Mouse (Mus musculus) kidney, embryonic 15.5 days (tissue): ENCODE results near the gene Samhd1. TPM values are rescaled to one million over a fixed set of nuclear protein-coding genes. Genes with fewer than 3 reads are reported as not detected.

Source experiments
- ATAC-seq: fragments of 200-750 bp; cut with Nextera tagmentation; replicated peaks from 2 replicates; pipeline ENCODE4 v1.8.0; 2017; ENCODE audit warnings: moderate TSS enrichment; ENCODE audit not compliant: low FRiP score
- H3K27ac ChIP-seq: fragments of 300-500 bp; sonication (generic); 2 replicates; pipeline ENCODE4 v1.5.1; 2015; ENCODE audit warnings: mild to moderate bottlenecking, inconsistent platforms
- H3K27me3 ChIP-seq: fragments of 300-500 bp; sonication (generic); 2 replicates; pipeline ENCODE4 v1.6.1; 2015; ENCODE audit warnings: inconsistent platforms
- H3K36me3 ChIP-seq: fragments of 300-500 bp; sonication (generic); 2 replicates; pipeline ENCODE4 v1.6.1; 2015; ENCODE audit warnings: inconsistent platforms
- H3K4me1 ChIP-seq: fragments of 300-500 bp; sonication (generic); 2 replicates; pipeline ENCODE4 v1.6.1; 2015; ENCODE audit warnings: inconsistent platforms
- H3K4me2 ChIP-seq: fragments of 300-500 bp; sonication (generic); 2 replicates; pipeline ENCODE4 v1.6.1; 2015; ENCODE audit warnings: moderate library complexity, mild to moderate bottlenecking, inconsistent platforms
- H3K4me3 ChIP-seq: fragments of 300-500 bp; sonication (generic); replicated peaks from 2 replicates; pipeline ENCODE4 v1.5.1; 2015; ENCODE audit warnings: mild to moderate bottlenecking, inconsistent platforms
- H3K9ac ChIP-seq: fragments of 300-500 bp; sonication (generic); 2 replicates; pipeline ENCODE4 v1.6.1; 2015; ENCODE audit warnings: mild to moderate bottlenecking, inconsistent platforms
- H3K9me3 ChIP-seq: fragments of 300-500 bp; sonication (generic); replicated peaks from 2 replicates; pipeline ENCODE4 v1.6.1; 2016; ENCODE audit warnings: inconsistent platforms
- WGBS: fragments of 180-500 bp; shearing (Covaris S2); methylation state at CpG from one replicate; pipeline ENCODE4 v1.1.7; 2015; ENCODE audit warnings: mixed read lengths; 5-methylcytosine and 5-hydroxymethylcytosine counted together
- polyA plus RNA-seq: library from polyadenylated mRNA; unstranded; fragments of >200 nt; fragmentation: Nextera tagmentation; extraction: Ambion mirVana; gene quantifications from 2 replicates; pipeline ENCODE4 v1.2.1, GENCODE M21; 2015

The Samhd1 gene
- polyA plus RNA-seq, 1 experiment from 2014 or later, result 27.2 TPM

DNA sequence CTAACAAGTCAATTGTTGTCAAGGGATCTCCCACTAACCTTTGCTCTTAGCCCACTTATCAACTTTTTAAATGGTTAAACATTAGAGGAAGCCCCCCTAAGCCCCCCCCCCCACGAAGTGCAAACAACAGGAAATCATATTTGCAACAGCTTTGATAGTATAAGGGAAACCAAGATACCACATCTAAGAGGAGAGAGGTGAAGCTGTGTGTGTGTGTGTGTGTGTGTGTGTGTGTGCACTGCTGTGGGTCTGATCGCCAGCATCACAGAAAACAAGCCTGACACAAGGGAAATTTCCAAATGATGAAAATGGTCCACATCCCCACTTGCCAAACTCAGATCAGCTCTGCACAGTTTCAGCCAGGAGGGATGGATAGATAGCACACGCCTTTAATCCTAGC lies 16.0 kb downstream of the Samhd1 start:
- Histone ChIP-seq H3K9ac (no peak overlapping the region), H3K9me3 (no peaks in the 10 kb centered on the region)
- ATAC-seq, result no peak

GRCm38 (mm10) chr2:157118556-157118955 lies 16.5 kb downstream of the Samhd1 start:
- Histone ChIP-seq H3K4me1 (no peaks in the 10 kb centered on the region), H3K4me2 (no peak overlapping the region), H3K9me3 (no peaks in the 10 kb centered on the region), H3K9ac (no peak overlapping the region), H3K27me3 (no peaks in the 10 kb centered on the region), H3K36me3 (peaks cover 63% of the 10 kb centered on the region), H3K4me3 (no peak overlapping the region), H3K27ac (no peak overlapping the region)
- ATAC-seq, result no peak
- 81% methylated on average over 4 of the region's 4 CpGs for WGBS

More for the DNA sequence above, 16.0 kb downstream of the Samhd1 start:
- Histone ChIP-seq H3K4me3 (no peak overlapping the region), H3K36me3 (peaks cover 57% of the 10 kb centered on the region), H3K4me1 (no peaks in the 10 kb centered on the region), H3K27ac (no peak overlapping the region), H3K27me3 (no peaks in the 10 kb centered on the region), H3K4me2 (no peak overlapping the region)
- WGBS, result 76% methylated on average over 3 of the region's 3 CpGs

DNA sequence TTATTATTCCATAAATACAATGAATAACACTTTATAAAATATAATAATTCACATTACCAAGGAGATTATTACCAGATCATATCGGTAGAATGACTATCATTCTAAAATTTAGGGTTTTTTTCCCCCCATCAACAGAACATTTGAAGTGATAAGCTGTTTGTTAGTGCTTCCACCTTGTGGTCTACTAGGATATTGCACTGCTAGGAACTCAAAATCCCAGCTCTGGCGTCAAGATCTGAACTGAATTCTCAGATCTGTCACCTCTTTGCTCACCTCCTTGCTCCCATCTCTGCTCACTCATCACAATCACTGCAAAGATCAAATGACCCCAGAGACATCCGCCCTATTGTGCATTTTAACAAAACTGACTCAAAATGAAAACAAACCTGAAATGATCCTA lies 18.1 kb downstream of the Samhd1 start:
- Histone ChIP-seq H3K9me3 (no peaks in the 10 kb centered on the region), H3K4me1 (no peaks in the 10 kb centered on the region), H3K27ac (no peak overlapping the region), H3K9ac (no peak overlapping the region), H3K27me3 (no peaks in the 10 kb centered on the region), H3K4me3 (no peak overlapping the region), H3K36me3 (peaks cover 66% of the 10 kb centered on the region), H3K4me2 (no peak overlapping the region)
- ATAC-seq, result no peak
- WGBS, result 23% methylated on average over 3 of the region's 3 CpGs

DNA sequence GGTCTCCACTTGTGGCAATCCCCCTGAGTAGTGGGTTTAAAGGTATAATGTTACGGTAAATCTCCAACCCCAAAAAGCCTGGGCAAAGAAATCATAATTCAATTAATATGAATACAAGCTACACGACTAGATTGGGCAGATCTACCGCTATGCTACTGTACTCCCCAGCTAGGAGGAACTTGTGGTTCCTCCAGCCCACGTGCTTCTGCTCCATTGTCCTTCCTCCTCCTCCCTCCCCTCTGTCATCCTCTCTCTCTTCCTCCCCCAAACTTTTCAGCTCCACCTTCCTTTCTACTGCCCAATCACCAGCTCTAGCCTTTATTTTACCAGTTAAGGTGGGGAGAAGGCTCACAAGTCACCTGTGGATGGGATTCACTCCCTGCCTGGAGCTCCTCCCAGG lies 26.8 kb downstream of the Samhd1 start:
- H3K9ac ChIP-seq, result no peak overlapping the region
- H3K4me1 ChIP-seq, result no peaks in the 10 kb centered on the region
- H3K36me3 ChIP-seq, result peaks cover 79% of the 10 kb centered on the region
- no peak for ATAC-seq
- no peak overlapping the region for H3K4me3 ChIP-seq
- no peaks in the 10 kb centered on the region for H3K27me3 ChIP-seq
- H3K27ac ChIP-seq, result no peak overlapping the region
- no peaks in the 10 kb centered on the region for H3K9me3 ChIP-seq
- 91% methylated on average over 4 of the region's 4 CpGs for WGBS
- no peak overlapping the region for H3K4me2 ChIP-seq

- 70% methylated on average over 8 of the region's 8 CpGs for WGBS
- no peak overlapping the region for H3K4me3 ChIP-seq
- no peaks in the 10 kb centered on the region for H3K9me3 ChIP-seq
- no peaks in the 10 kb centered on the region for H3K27me3 ChIP-seq
- H3K9ac ChIP-seq, result no peak overlapping the region
- no peak overlapping the region for H3K4me2 ChIP-seq
- H3K27ac ChIP-seq, result peak overlapping the region; percentile 60
- 0 out of 2 replicates have a peak, but pooled peaks have one; percentile 62 for ATAC-seq
- H3K36me3 ChIP-seq, result peaks cover 66% of the 10 kb centered on the region
- H3K4me1 ChIP-seq, result peaks cover 11% of the 10 kb centered on the region; the same call in 1 of the 2 replicates
Measured at GRCm38 (mm10) chr2:157104454-157104853, 30.6 kb downstream of the Samhd1 start.

GRCm38 (mm10) chr2:157102256-157102655 lies 32.8 kb downstream of the Samhd1 start:
- Histone ChIP-seq H3K36me3 (peaks cover 64% of the 10 kb centered on the region), H3K4me3 (no peak overlapping the region), H3K9ac (no peak overlapping the region), H3K4me1 (peaks cover 11% of the 10 kb centered on the region; the same call in 1 of the 2 replicates), H3K9me3 (no peaks in the 10 kb centered on the region), H3K27me3 (no peaks in the 10 kb centered on the region), H3K27ac (no peak overlapping the region), H3K4me2 (no peak overlapping the region)
- 75% methylated on average over 2 of the region's 2 CpGs for WGBS
- ATAC-seq, result no peak

DNA sequence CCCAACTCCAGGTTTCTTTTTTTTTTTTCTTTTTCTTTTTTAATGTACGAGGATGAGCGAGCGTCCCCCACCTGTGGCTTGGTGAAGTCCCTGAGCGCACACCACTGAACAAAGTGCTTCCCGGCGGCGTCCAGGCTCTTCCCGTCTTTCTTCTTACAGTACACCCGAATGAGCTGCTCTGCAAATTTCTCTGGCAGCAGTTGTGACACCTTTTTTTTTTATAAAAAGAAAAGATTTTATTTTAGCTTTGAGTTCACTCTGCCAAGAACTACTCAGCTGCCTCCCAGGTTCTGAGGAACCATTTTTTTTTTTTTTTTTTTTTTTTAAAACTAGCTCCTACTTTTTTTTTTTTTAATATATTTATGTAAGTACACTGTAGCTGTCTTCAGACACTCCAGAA lies 33.4 kb downstream of the Samhd1 start:
- Histone ChIP-seq H3K4me3 (no peak overlapping the region), H3K4me1 (peaks cover 11% of the 10 kb centered on the region; the same call in 1 of the 2 replicates), H3K4me2 (no peak overlapping the region), H3K36me3 (peaks cover 58% of the 10 kb centered on the region), H3K9me3 (no peaks in the 10 kb centered on the region), H3K27me3 (no peaks in the 10 kb centered on the region), H3K9ac (no peak overlapping the region), H3K27ac (no peak overlapping the region)
- ATAC-seq, result no peak
- 95% methylated on average over 9 of the region's 9 CpGs for WGBS

DNA sequence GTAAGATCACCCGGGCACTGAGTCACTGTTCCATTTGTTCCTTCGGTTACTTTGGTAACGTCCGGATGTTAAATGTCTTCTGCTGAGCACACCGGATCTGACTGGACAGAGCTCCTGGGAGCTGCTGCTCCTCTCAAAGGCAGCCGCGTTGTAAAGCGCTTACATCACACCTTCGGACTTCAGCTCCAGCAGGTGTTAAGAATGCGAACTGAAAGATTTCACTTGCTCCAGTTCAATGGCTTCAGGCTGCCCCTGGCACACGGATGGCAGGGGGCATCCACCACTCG lies 34.8 kb downstream of the Samhd1 start:
- Histone ChIP-seq H3K4me2 (no peak overlapping the region), H3K27ac (peak overlapping the region; percentile 28), H3K27me3 (no peaks in the 10 kb centered on the region), H3K9me3 (no peaks in the 10 kb centered on the region), H3K4me3 (no peak overlapping the region), H3K36me3 (peaks cover 46% of the 10 kb centered on the region), H3K9ac (no peak overlapping the region), H3K4me1 (peaks cover 11% of the 10 kb centered on the region; the same call in 1 of the 2 replicates)
- WGBS, result 32% methylated on average over 12 of the region's 12 CpGs
- ATAC-seq, result peak; percentile 43; the same call in 1 of the 2 replicates

- 42% methylated on average over 12 of the region's 12 CpGs for WGBS
- Histone ChIP-seq H3K4me2 (no peak overlapping the region), H3K27me3 (no peaks in the 10 kb centered on the region), H3K9me3 (no peaks in the 10 kb centered on the region), H3K36me3 (peaks cover 42% of the 10 kb centered on the region), H3K27ac (peak overlapping the region; percentile 28; the same call in 1 of the 2 replicates), H3K4me3 (no peak overlapping the region), H3K4me1 (peaks cover 11% of the 10 kb centered on the region; the same call in 1 of the 2 replicates), H3K9ac (no peak overlapping the region)
- 0 out of 2 replicates have a peak, but pooled peaks have one; percentile 18 for ATAC-seq
Measured at GRCm38 (mm10) chr2:157099532-157100318, 35.3 kb downstream of the Samhd1 start.

DNA sequence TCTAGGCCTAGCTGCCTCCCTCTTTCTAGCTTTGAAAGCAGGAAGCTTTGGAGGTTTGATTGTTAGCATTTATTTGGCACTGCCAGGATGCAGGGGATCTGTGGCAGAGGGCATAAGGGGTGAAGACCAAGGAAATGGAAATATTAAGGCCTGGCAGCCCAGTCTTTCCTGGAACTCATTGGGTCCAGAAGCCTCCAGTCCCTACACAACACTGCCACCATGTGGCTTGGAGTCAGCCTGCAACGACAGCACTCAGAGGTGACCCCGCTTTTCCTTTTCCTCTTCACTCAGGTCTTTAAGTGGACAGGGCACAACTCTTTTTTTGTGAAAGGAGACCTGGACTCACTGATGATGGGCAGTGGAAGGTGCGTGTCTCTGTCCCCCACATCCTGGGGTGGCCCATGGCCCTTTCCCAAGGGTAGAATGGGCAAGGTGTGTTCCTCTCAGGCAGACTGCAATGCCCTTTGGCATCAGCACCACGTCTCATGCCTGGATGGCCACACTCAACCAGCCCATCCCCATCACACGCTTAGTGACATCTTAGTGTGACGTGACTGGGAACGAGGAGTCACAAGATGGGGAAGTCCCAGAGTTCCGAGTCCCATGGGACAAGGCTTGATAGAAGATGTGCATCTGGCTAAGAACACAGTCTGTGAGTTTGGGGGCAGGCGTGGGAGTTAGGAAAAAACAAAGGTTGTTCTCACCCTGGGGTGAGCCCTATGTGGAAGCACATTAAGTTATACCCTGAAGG lies 39.9 kb downstream of the Samhd1 start:
- 64% methylated on average over 9 of the region's 9 CpGs for WGBS
- no peak overlapping the region for H3K4me2 ChIP-seq
- H3K9me3 ChIP-seq, result no peaks in the 10 kb centered on the region
- no peaks in the 10 kb centered on the region for H3K27me3 ChIP-seq
- H3K4me3 ChIP-seq, result no peak overlapping the region
- no peak for ATAC-seq
- no peak overlapping the region for H3K27ac ChIP-seq
- H3K36me3 ChIP-seq, result peaks cover 16% of the 10 kb centered on the region
- no peak overlapping the region for H3K9ac ChIP-seq
- peaks cover 21% of the 10 kb centered on the region for H3K4me1 ChIP-seq

GRCm38 (mm10) chr2:157092024-157092423 lies 43.0 kb downstream of the Samhd1 start:
- H3K36me3 ChIP-seq, result no peaks in the 10 kb centered on the region
- no peak overlapping the region for H3K9ac ChIP-seq
- ATAC-seq, result no peak; the same call in 1 of the 2 replicates
- H3K27ac ChIP-seq, result no peak overlapping the region
- H3K4me1 ChIP-seq, result peaks cover 14% of the 10 kb centered on the region
- no peak overlapping the region for H3K4me3 ChIP-seq
- no peak overlapping the region; the same call in 1 of the 2 replicates for H3K4me2 ChIP-seq
- H3K9me3 ChIP-seq, result no peaks in the 10 kb centered on the region
- no peaks in the 10 kb centered on the region for H3K27me3 ChIP-seq
- WGBS, result 37% methylated on average over 8 of the region's 8 CpGs

GRCm38 (mm10) chr2:157087536-157088317 lies 47.3 kb downstream of the Samhd1 start:
- H3K9ac ChIP-seq, result no peak overlapping the region
- no peaks in the 10 kb centered on the region for H3K36me3 ChIP-seq

More at GRCm38 (mm10) chr2:157087536-157088317, 47.3 kb downstream of the Samhd1 start:
- Histone ChIP-seq H3K9me3 (no peaks in the 10 kb centered on the region), H3K4me1 (peaks cover 20% of the 10 kb centered on the region), H3K4me3 (no peak overlapping the region), H3K27ac (no peak overlapping the region), H3K4me2 (no peak overlapping the region), H3K27me3 (no peaks in the 10 kb centered on the region)
- WGBS, result 82% methylated on average over 14 of the region's 14 CpGs
- ATAC-seq, result no peak
